Mouse (Mus musculus) effector memory CD4-positive, alpha-beta T cell, adult 5 months (primary cell): ENCODE data around the gene Ttll10. TPM values are rescaled to one million over a fixed set of nuclear protein-coding genes. Genes with fewer than 3 reads are reported as not detected.

Experiments used
- polyA plus RNA-seq: library from polyadenylated mRNA; unstranded; fragments of 100-300 nt; shearing (Covaris generic); gene quantifications from one replicate; pipeline ENCODE4 v1.2.1, GENCODE M21; 2017

Ttll10 gene
- polyA plus RNA-seq: 0.27 TPM

GRCm38 (mm10) chr4:156059261-156059660, at the start of gene Ttll10:
Gene Ttll10 (minus strand): TSS chr4:156059414.

DNA sequence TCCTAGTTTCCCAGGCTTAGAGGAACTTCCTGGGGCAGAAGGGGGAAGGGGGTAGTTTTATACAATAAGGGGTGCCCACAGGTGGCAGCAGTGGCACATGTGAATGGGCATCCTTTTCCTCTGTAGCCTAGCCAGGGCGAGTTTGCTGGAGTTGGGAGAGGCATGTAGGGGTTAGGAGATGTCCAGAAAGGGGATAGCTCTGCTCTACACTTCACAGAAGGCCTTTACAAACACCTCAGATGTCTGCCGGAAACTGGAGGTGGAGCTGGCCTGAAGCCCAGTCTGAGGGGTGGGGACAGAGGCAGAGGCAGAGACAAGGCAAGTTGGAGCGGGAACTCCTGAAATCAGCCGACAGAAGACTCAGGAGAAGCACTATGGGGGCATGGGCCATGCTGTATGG, 33.2 kb downstream of the Ttll10 start, which contains the start of gene Tnfrsf18:
TSS of gene Tnfrsf18 (plus strand) at position 152 of the 400 bp plus-strand sequence.

GRCm38 (mm10) chr4:156013637-156014036, 45.6 kb downstream of the Ttll10 start, which contains the start of gene Tnfrsf4:
Gene Tnfrsf4 (plus strand): TSS chr4:156013843.

GRCm38 (mm10) chr4:155992241-155992905, 66.8 kb downstream of the Ttll10 start, which contains the start of the genes B3galt6 and Sdf4:
Gene B3galt6 (minus strand): TSS chr4:155992649.
Gene Sdf4 (plus strand): TSS chr4:155992872.

Other genes with a start within 250 kb of the Ttll10 start
- 336 TPM for gene Ccnl2, start 246.9 kb downstream of the Ttll10 start, polyA plus RNA-seq
- 103 TPM for gene Aurkaip1, start 228.1 kb downstream of the Ttll10 start, polyA plus RNA-seq
- gene Mxra8, start 219.7 kb downstream of the Ttll10 start, polyA plus RNA-seq: 1.7 TPM
- 78.2 TPM for gene Dvl1, start 212.0 kb downstream of the Ttll10 start, polyA plus RNA-seq
- 0.66 TPM for gene Tas1r3, start 196.1 kb downstream of the Ttll10 start, polyA plus RNA-seq
- 4.3 TPM for gene Cptp, start 190.0 kb downstream of the Ttll10 start, polyA plus RNA-seq
- gene Ints11, start 189.9 kb downstream of the Ttll10 start, polyA plus RNA-seq: 58.5 TPM
- gene Pusl1, start 167.6 kb downstream of the Ttll10 start, polyA plus RNA-seq: 29.1 TPM
- 29.0 TPM for gene Acap3, start 167.6 kb downstream of the Ttll10 start, polyA plus RNA-seq
- 163 TPM for gene Ube2j2, start 115.6 kb downstream of the Ttll10 start, polyA plus RNA-seq
- 4.2 TPM for gene C1qtnf12, start 97.1 kb downstream of the Ttll10 start, polyA plus RNA-seq
- 7.5 TPM for gene B3galt6, start 66.8 kb downstream of the Ttll10 start, polyA plus RNA-seq
- gene Sdf4, start 66.5 kb downstream of the Ttll10 start, polyA plus RNA-seq: 443 TPM
- 675 TPM for gene Tnfrsf4, start 45.6 kb downstream of the Ttll10 start, polyA plus RNA-seq
- 435 TPM for gene Tnfrsf18, start 33.2 kb downstream of the Ttll10 start, polyA plus RNA-seq
- 26.8 TPM for gene 9430015G10Rik, start 50.6 kb upstream of the Ttll10 start, polyA plus RNA-seq
- gene Rnf223, start 71.1 kb upstream of the Ttll10 start, polyA plus RNA-seq: not detected
- 3.6 TPM for gene Agrn, start 138.1 kb upstream of the Ttll10 start, polyA plus RNA-seq
- gene Isg15, start 141.4 kb upstream of the Ttll10 start, polyA plus RNA-seq: 195 TPM
- 131 TPM for gene AW011738, start 143.9 kb upstream of the Ttll10 start, polyA plus RNA-seq
- gene Perm1, start 156.5 kb upstream of the Ttll10 start, polyA plus RNA-seq: 1.4 TPM
- gene Plekhn1, start 175.4 kb upstream of the Ttll10 start, polyA plus RNA-seq: 35.3 TPM
- gene Noc2l, start 176.6 kb upstream of the Ttll10 start, polyA plus RNA-seq: 172 TPM
- 17.0 TPM for gene Samd11, start 196.2 kb upstream of the Ttll10 start, polyA plus RNA-seq